Mouse (Mus musculus) kidney, adult 2 months (tissue): ENCODE results near the gene Gmds. TPM values are rescaled to one million over a fixed set of nuclear protein-coding genes. Genes with fewer than 3 reads are reported as not detected.

ENCODE experiments used
- DNase-seq: peaks from one replicate; pipeline ENCODE4 v3.0.0; 2021
- H3K27ac ChIP-seq: fragments of 200-500 bp; 2 replicates; pipeline ENCODE4 v1.5.1; 2012; ENCODE audit warnings: low read depth, low read length, control low read depth, inconsistent platforms; ENCODE audit not compliant: insufficient read depth
- H3K27me3 ChIP-seq: fragments of 200-500 bp; replicated peaks from 2 replicates; pipeline ENCODE4 v1.6.1; 2012; ENCODE audit warnings: mild to moderate bottlenecking, moderate library complexity, low read length, inconsistent platforms; ENCODE audit not compliant: control insufficient read depth, insufficient read depth
- H3K36me3 ChIP-seq: fragments of 200-500 bp; 2 replicates; pipeline ENCODE4 v1.6.1; 2012; ENCODE audit warnings: mild to moderate bottlenecking, moderate library complexity, low read length, inconsistent platforms; ENCODE audit not compliant: control insufficient read depth, insufficient read depth
- H3K4me1 ChIP-seq: fragments of 200-500 bp; 2 replicates; pipeline ENCODE4 v1.6.1; 2011; ENCODE audit warnings: low read length; ENCODE audit not compliant: control insufficient read depth, insufficient read depth
- H3K4me3 ChIP-seq: fragments of 200-500 bp; 2 replicates; pipeline ENCODE4 v1.5.1; 2011; ENCODE audit warnings: mild to moderate bottlenecking, low read depth, low read length, control low read depth; ENCODE audit not compliant: insufficient read depth
- CTCF ChIP-seq: fragments of 200-500 bp; conservative IDR thresholded peaks from 2 replicates; pipeline ENCODE4 v1.5.1; 2011; ENCODE audit warnings: low read depth, mild to moderate bottlenecking, control low read depth, low read length, moderate library complexity, mixed read lengths; ENCODE audit not compliant: insufficient read depth, insufficient read length
- POLR2A ChIP-seq: fragments of 200-500 bp; IDR thresholded peaks from one replicate; pipeline ENCODE4 v1.6.1; 2011; ENCODE audit warnings: low read depth, low read length, control low read depth
- WGBS: fragments of 180-500 bp; shearing (Covaris S2); methylation state at CpG from one replicate; pipeline ENCODE4 v1.1.7; 2018; 5-methylcytosine and 5-hydroxymethylcytosine counted together
- polyA plus RNA-seq: library from polyadenylated mRNA; depleted of rRNA; stranded (reverse); fragments of >200 nt; gene quantifications from 2 replicates; pipeline ENCODE4 v1.2.3, GENCODE M21; 2012

Gene Gmds
- polyA plus RNA-seq, 1 experiment: 15.7 TPM

GRCm38 (mm10) chr13:32115468-32115867, 223.1 kb downstream of the Gmds start:
- H3K4me1 ChIP-seq: no peaks in the 10 kb centered on the region
- TF ChIP-seq POLR2A: no peak
- TF ChIP-seq CTCF: no peak
- H3K4me3 ChIP-seq: no peak overlapping the region
- no peaks in the 10 kb centered on the region for H3K27me3 ChIP-seq
- DNase-seq: no peak
- H3K27ac ChIP-seq: no peak overlapping the region
- H3K36me3 ChIP-seq: no peaks in the 10 kb centered on the region
- WGBS: 55% methylated on average over 1 of the region's 1 CpGs

- TF ChIP-seq POLR2A: no peak
- TF ChIP-seq CTCF: no peak
- H3K36me3 ChIP-seq: no peaks in the 10 kb centered on the region
Measured at GRCm38 (mm10) chr13:32113875-32114274, 224.7 kb downstream of the Gmds start.

GRCm38 (mm10) chr13:32088303-32088977, 250.1 kb downstream of the Gmds start:
- TF ChIP-seq POLR2A (no peak), CTCF (no peak)
- H3K27ac ChIP-seq: no peak overlapping the region
- no peaks in the 10 kb centered on the region for H3K4me1 ChIP-seq
- no peaks in the 10 kb centered on the region for H3K36me3 ChIP-seq
- no peaks in the 10 kb centered on the region for H3K27me3 ChIP-seq
- DNase-seq: no peak
- WGBS: 85% methylated on average over 7 of the region's 7 CpGs
- no peak overlapping the region for H3K4me3 ChIP-seq

More at GRCm38 (mm10) chr13:32113875-32114274, 224.7 kb downstream of the Gmds start:
- no peak overlapping the region for H3K27ac ChIP-seq
- H3K27me3 ChIP-seq: no peaks in the 10 kb centered on the region
- H3K4me3 ChIP-seq: no peak overlapping the region
- no peak for DNase-seq
- 97% methylated on average over 3 of the region's 3 CpGs for WGBS
- H3K4me1 ChIP-seq: no peaks in the 10 kb centered on the region

GRCm38 (mm10) chr13:32080520-32081249, 257.9 kb downstream of the Gmds start:
- H3K27ac ChIP-seq: no peak overlapping the region
- H3K27me3 ChIP-seq: no peaks in the 10 kb centered on the region
- peak; percentile 1 for DNase-seq
- H3K4me1 ChIP-seq: no peaks in the 10 kb centered on the region
- WGBS: 47% methylated on average over 6 of the region's 6 CpGs
- no peaks in the 10 kb centered on the region for H3K36me3 ChIP-seq
- no peak for TF ChIP-seq CTCF
- no peak for TF ChIP-seq POLR2A
- H3K4me3 ChIP-seq: no peak overlapping the region

GRCm38 (mm10) chr13:32073630-32074029, 264.9 kb downstream of the Gmds start:
- no peaks in the 10 kb centered on the region for H3K4me1 ChIP-seq
- H3K4me3 ChIP-seq: no peak overlapping the region
- H3K27me3 ChIP-seq: no peaks in the 10 kb centered on the region
- no peak for DNase-seq
- 53% methylated on average over 2 of the region's 2 CpGs for WGBS
- H3K27ac ChIP-seq: no peak overlapping the region
- no peaks in the 10 kb centered on the region for H3K36me3 ChIP-seq
- TF ChIP-seq POLR2A (no peak), CTCF (no peak)

GRCm38 (mm10) chr13:32055321-32055720, 283.2 kb downstream of the Gmds start:
- TF ChIP-seq CTCF (no peak), POLR2A (no peak)
- Histone ChIP-seq H3K27ac (no peak overlapping the region), H3K4me3 (no peak overlapping the region), H3K36me3 (no peaks in the 10 kb centered on the region), H3K4me1 (no peaks in the 10 kb centered on the region), H3K27me3 (no peaks in the 10 kb centered on the region)
- WGBS: 63% methylated on average over 6 of the region's 6 CpGs
- DNase-seq: peak; percentile 25

GRCm38 (mm10) chr13:32053587-32053986, 285.0 kb downstream of the Gmds start:
- Histone ChIP-seq H3K4me1 (no peaks in the 10 kb centered on the region), H3K36me3 (no peaks in the 10 kb centered on the region), H3K27me3 (no peaks in the 10 kb centered on the region), H3K4me3 (no peak overlapping the region), H3K27ac (no peak overlapping the region)
- DNase-seq: no peak
- TF ChIP-seq CTCF (no peak), POLR2A (no peak)
